Mouse (Mus musculus): Measurements from ENCODE around the gene Slc7a4. TPM values are rescaled to one million over a fixed set of nuclear protein-coding genes. Genes with fewer than 3 reads are reported as not detected.
"Not testable (repeated sequence)": the region's sequence is repeated elsewhere in the genome, so short reads cannot be mapped to it uniquely, and the experiment has no call there.

The Slc7a4 gene
- total RNA-seq, 2 experiments from 2014 or later: 93.8 to 104 TPM

DNA sequence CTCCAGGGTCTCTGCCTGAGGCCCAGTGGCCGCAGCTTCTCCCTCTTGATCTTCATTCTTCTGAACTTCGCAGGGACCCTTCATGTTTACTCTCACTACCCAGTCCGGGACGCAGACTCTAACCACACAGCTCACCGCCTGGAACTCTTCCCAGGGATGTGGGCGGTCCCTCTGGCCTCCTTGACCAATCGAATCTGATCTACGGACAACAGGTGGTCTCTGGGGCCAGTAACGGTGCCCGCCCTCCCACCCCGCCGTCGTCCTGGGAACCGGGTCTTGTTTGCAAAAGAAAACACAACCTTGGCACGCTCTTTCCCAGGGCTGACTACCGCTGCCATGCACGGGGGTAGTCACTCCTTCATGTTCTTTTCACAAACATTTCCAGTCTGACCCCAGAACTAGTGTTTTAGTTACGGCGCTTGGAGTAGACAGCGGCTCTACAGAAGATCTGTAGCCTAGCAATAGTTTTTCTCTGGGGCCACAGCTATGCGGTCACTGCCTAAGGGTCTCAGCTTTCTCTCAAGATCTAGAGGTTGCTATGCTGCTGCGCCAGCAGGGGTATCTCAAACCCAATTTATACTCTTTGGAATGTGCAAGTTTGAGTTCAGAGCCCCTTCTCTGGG lies 21.8 kb downstream of the Slc7a4 start, which contains the start of gene Lrrc74b:
TSS of gene Lrrc74b (minus strand) at position 120 of the 623 bp plus-strand sequence.
- DNase-seq: no peak

DNA sequence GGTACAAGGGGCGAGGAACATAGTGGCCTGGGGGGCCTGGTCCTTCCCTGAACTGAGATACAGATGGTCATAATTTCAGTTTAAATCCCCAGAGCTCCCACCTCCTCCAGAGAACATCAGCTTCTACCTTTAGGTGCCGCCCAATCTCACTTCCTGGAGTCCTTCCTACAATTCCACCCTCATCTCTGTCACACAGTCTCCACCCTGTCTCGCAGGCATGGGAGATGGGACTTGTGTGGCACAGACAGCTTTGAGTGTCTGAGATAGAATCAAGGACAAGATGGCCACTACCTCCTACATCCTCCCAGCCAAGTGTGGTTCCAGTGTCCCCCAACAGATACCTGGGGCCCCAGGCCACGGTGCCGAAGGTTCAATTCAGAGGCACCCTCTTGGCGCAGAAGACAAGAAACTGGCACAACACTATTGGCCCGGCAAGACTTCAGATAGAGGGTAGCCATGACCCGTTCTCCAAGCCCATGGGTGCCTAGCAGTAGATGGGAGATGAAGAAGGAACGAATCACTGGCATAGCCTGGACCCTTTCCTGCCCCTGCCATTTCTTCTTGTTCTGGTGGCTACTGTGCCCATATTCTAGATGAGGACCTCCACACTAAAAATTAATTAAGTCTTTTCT lies 23.5 kb downstream of the Slc7a4 start:
- no peak for DNase-seq

DNA sequence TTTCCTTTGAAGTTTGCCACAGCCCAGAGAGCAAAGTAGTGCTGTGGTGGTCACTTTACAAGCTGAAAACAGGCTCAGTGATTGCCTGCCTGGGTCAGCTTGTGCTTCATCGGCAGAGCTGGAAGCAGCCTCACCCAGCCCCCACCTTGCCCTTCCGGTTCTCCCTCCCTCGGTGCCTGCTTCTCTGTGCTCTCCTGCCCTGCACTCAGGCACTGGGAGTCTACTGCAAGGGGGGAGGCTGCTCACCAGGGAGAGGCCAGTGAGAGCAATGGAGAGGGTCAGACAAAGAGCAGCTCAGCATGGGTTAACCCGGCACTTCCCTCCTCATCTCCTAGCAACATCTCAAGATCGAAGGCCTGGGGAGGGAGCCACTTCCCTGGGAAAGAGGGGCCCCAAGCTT lies 24.2 kb downstream of the Slc7a4 start:
- no peak for DNase-seq

DNA sequence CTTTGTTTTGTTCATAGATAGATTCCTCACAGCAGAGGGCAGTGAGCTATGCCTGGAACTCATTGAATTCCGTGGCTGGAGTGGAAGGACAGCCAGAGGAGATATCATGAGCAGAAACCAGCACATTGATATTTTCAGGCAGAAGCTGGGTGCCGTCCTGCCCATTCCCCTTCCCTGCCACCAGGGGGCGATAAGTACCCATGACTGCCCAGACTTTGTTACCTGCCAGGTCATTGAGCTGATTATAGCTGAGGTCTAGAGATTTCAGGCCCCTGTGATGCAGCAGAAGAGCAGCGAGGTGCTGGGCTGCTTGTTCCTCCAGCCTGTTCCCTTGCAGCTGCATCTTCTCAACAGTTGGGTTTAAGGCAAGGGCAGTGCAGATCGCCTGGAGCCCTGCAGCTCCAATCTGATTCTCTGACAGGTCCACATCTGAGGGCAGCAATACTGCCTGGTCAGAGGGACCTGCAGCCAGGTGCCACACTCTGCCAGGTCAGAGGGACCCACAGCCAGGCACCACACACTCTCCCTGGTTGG lies 25.0 kb downstream of the Slc7a4 start:
- DNase-seq: peak; percentile 73 to 78

DNA sequence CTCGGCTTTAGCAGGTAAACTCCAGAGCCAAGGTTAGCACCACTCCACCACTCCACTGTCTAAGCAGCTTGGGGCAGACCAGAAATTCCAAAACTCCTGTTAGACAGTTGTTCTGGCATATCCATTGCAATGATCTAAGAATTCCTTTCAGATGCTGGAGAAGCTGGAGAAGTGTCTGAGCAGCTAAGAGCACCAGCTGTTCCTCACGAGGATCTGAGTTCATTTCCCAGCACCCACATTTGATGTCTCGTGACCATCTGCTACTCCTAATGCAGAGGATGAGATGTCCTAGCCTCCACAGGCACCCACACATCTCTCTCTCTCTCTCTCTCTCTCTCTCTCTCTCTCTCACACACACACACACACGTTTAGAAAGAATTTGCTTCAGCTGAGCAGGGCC lies 26.1 kb downstream of the Slc7a4 start:
- no peak for DNase-seq

DNA sequence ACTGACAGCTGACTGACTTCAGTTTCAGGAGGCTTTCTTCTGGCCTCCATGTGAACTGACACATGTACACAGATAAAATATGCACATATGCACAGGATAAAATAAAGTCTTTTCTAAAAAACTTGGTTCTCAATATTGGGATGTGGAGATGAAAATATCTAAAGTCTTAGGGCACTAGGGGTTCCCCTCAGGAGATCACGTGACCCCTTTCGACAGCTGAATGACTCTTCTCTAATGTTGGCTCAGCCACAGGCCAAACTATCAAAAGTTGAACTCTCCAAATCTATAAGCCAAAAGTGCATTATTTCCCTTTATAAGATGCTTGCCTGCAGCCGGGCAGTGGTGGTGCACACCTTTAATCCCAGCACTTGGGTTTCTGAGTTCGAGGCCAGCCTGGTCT lies 26.8 kb downstream of the Slc7a4 start:
- DNase-seq: no peak

DNA sequence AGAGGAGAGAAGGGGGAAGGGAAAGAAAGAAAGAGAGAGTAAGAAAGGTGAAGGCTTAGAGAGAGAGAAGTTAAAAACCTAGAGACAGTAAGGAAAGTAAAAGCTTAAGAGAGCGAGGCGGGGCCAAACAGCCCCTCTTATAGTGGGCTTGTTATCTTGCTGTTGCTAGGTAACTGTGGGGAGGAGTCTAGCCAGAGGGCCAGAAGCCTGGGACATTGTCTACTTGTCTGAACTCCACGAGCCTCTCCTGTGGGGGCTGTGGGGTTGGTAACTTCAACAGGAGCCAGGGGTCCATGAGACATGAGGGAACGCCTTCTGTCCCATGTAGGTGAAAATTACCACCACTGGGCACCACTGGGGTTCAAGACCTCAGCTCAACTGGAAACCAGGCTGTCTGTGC lies 28.3 kb downstream of the Slc7a4 start:
- not testable (repeated sequence) for DNase-seq

DNA sequence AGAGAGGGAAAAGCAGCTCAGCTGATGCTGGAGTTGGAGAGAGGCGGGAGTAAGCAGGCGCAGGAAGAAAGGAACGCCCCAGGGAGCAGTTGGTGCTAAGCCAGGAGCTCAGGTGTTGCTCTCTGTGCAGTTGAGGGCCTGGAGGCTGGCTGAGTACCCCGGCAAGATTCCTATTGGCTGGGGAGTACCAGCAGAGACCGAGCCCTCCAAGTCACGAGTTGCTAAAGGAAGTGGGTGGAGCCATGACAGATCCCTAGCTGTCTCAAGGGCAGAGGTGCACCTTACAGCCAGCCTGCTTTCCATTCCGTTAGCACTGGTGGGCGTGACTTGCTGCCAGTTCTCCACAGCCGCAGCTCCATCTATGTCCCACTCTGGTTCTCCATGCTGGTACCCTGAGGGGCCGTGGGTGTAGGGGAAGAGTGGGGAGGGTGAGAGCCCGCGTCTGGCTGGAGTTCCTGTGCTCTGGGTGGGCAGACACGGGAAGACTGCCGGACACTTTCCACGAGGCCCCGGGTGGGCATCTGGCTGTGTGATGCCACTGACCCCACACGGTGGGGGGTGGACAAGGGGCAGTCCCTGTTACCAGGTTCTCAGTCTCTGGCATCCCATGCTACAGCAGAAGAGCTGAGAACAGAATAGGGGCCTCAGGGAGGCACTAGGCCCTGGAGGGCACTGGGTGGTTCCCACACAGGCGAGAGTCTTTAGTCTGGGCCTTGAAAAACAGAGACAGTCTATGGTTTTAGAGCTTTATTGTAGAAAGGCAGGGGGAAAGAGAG lies 28.9 kb downstream of the Slc7a4 start:
- no peak for DNase-seq

DNA sequence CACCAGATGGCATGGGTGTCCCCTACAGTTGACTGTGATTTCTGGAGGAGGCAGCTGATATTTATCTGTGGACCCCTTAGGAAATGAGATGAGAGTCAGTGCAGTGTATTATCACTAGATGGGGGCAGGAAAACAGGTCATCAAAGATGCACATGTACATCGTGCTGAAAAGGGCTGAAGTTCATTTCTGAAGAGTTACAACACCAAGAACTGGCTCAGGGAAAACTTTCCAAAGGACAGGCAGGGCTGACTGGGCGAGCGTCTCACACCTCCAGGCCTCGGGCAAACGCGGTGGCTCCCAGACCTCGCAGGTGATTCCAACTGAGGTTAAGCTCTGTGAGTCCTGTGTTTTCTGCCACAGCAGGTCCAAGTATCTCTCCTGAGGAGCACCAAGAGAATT lies 30.2 kb downstream of the Slc7a4 start:
- no peak for DNase-seq

DNA sequence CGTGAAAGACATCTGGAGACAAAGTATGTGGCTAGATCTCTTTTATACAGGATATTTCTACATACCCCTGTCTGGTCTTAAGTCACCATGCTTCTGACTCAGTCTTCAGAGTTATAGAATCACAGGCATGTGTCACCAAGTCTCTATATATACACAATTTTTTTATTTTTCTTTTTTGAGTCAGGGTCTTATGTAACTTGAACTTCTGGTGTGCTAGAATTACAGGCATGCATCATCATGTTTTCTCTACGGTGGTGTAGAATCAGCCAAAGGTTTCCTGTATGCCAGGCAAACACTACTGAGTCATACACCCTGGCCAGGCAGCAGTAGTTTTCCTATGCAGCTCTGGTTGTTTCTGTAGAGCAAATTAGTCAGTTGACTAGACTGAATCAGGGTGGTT lies 40.4 kb downstream of the Slc7a4 start:
- no peak for DNase-seq

DNA sequence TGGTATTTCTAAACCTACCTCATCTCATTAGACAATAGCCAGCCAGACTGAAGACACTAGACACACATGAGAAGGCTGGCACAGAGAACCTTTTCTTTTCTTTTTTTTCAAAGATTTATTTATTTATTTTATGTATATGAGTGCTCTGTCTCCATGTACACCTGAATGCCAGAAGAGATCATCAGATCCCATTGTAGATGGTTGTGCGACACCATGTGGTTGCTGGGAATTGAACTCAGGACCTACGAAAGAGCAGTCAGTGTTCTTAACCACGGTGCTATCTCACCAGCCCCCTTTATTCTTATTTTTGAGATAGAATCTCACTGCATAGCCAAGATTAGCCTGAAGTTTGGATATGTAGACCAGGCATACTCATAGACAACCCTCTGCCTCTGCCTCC lies 46.4 kb downstream of the Slc7a4 start:
- DNase-seq: no peak

DNA sequence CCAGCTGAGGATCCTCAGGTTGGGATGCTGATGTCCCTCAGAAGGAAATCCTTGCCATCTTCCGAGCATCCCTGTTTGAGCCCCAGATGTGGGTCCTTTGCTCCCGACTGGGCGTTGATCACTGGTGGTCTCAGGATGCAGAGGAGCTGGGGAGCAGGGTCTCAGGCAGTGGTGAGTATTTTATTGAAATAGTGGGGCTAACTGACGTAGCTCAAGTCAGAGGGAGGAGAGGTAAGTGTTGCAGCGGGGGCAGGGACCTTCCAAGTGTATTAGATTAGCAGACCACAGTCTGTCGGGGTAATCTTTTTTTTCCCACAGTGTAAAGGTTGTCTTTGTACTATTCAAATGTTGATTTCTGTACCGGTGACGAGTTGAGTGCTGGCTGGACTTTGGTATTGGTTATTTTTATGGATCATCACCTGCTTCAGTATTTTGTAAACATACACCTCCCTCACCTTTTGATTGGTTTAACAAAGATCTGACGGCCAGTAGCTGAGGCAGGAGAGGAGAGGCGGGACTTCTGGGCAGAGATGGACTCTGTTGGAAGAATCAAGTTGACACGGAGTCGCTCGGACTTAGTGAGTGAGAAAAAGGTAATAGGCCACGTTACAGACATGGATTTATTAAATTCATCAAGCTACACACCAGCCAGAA lies 50.2 kb downstream of the Slc7a4 start:
- no peak for DNase-seq

DNA sequence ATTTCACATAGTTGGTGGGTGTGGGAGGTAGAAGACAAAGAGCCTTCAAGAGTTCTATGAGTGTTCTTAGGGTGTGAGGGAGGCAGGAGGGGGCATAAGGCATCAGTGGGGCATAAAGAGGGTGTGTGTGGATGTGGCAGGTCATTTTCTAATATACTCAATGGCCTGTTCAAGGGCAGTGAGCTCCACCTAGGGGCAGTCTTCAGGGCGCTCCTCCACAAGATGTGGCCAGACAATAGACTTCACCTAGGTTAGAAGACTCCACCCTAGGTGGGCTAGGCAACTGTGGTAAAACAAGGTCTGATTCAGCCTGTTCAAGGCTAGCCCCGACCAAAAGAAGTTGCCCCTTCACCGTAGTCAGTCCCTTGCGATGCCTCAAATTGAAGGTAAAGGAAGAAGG lies 50.7 kb downstream of the Slc7a4 start:
- DNase-seq: no peak

DNA sequence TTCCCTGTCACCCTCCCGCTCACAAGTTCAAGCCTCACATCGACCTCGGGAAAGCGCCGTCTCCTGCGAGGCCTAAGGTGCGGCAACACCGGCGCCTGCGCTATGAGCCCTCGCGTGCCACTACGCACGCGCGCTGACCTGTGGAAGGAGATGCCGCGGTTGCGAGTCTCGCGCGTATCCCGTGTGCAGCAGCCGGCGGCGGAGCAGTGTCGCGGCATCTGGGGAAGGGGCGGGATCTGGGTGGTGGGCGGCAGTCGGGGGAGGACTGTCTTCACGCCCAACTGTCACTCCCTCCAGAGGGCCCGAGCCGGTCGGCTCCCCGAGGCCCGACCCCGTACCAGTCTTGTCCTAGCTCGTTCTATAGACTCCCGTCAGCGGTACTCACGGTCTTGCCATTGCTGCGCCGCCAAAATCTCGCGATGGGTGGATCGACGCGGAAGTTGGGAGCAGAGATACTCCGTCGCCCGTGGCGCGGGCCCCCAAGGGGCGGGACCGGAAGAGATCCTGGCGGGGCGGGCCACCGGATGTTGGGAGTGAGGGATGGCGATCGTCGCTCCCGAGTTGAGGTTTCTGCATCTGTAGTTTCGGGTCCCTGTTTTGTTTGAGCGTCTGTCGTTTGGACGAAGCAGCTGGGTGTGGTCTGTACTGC lies 52.2 kb downstream of the Slc7a4 start, which contains the start of gene Thap7:
TSS of gene Thap7 (minus strand) at position 497 of the 649 bp plus-strand sequence.
- peak; percentile 95 to 96 for DNase-seq

DNA sequence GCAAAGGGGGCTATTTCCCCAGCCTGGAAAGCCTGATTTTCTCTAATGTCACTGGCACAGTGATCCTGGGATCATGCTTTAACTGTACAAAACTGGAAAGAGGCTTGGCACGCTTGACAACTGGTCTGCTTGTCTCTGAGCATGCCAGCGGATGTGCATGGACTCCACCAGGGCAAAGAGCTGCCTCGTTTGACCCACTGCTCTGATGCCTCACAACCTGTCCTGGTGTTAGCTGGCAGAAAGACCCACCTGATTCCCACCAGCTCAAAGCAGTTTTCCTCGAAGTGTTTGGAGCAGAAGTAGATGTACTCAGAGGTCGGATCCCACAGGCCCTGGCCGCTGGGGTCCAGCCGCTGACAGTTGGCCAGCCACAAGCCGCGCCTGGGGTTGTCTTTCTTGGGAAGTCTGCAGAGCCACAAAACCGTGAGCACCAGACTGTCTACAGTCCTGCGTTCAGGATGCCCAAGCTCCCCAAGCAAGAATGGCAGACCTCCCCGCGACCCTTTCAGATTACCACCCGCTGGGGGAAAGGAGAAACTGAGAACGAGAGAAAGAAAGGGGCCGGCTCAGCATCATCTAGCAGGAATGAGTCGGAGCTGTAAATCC lies 52.9 kb downstream of the Slc7a4 start:
- DNase-seq: no peak

DNA sequence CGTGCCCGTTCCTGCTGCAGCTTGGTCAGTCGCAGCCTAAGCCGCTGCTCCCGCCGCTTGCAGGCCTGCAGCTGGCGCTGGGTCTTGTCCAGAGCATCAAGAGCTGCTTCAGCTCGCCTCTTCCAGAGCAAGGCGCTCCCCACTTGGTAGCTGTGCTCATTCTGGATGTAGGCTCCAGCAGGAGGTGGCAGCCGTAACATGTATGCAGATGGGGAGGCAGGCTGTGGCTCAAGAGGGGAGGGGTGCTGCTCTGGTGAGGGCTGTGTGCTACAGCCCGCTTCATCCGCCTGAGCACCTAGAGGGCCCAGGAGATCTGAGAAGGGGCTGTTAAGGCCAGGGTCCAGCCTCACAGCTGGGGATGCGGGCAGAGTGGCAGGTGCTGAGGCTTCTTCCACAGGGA lies 54.7 kb downstream of the Slc7a4 start:
- DNase-seq: no peak

DNA sequence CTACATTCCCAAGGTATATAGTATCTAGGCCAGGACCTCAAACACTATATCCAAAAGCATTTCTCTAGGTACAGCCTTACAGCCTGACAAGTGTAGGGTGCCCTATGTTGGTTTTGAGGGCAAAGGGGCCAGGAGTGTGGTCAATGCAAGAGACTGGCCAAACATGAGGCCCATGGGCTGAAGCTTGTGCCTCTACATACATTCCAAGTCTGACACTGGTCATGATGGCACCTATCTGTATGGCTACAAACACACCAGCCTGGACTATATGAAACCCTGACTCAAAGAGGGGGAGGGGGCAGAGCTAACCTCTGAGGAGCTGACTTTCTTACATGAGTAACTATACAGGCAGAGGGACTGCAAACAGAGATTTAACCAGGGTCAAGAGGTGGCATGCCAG lies 55.4 kb downstream of the Slc7a4 start:
- no peak for DNase-seq

DNA sequence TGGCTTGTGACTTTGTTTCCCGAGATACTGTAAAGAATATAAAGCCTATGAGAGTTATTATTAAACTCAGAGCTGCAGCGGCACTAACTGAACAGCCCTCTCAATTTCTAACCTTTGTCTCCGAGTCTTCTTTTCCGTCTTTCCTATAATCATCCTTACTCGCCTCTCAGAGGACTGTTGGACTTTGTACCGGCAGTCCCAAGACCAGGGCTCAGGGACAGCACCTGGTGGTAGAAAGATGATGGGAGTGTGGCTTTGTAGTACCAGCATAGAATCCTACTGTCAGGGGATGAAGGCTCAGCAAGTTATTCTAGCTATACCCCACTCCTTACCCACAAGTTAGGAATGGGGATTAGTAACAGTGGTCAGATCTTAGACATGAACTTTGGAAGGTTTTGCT lies 56.8 kb downstream of the Slc7a4 start:
- no peak for DNase-seq

DNA sequence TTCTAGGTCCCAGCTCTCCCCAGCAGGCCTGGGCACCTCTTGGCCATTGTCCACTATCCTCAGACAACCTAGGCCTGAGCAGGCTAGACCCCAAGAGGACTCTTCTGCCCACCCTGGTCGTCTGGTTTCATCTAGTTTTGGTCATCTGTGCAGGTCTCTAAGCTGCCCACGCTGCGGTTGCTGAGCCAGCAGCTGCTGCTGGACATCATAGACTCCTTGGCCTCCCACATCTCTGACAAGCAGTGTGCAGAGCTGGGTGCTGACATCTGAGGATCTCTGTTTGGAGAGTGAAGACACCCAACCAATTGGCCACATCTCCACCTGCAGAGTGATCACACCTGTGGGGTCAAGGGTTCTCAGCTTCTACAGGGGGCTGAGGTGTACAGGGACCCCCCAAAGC lies 57.5 kb downstream of the Slc7a4 start:
- DNase-seq: no peak

DNA sequence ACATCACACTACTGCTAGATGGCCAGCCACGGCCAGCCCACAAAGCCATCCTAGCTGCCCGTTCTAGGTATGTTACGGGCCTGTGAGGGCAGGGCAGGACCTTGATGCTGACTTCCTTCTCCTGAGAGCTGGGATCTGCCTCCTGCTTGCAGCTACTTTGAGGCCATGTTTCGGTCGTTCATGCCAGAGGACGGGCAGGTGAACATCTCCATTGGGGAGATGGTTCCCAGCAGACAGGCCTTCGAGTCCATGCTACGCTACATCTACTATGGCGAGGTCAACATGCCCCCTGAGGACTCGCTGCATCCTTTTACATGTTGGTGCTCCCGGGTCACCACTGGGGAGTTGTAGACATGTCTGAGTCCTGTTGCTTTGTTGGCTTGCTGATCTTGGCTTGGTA lies 58.9 kb downstream of the Slc7a4 start:
- no peak for DNase-seq

Data from layer of hippocampus, postnatal 36 days (tissue).